Comparison of ENCODE assay signal across 13 mouse cellular contexts in the genomic region with DNA sequence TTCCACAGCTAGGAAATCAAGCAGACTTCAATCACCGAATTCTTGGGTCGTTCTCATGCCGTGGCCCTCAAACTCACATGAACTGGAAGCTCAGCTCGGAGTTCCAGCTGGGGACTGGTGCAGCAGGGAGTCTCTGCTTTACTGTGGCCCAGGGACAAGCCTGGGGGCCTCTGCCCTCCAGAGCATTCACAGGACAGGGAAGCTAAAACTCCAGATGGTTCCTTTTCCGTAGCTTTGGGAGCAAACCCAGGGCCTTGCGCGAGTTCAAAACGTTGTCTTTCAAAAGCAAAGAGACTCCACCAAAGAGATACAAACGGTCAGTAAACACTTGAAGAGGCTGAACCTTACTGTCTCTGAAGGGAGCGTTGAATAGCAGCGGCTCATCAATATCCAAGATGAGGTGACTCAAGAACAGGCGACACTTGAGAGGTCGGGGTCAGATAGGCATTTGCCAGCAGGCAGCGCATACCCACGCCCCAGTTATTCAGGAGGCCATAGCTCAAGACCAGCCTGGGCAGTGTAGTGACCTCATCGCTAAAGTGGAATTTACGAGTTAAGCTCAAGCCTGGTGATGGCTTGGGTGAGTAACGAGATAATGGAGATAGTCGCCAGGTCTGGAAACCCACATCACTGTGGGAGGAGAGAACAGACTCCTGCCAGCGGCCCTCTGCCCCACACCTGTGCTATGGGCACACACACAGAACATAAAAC. TPM values are rescaled to one million over a fixed set of nuclear protein-coding genes. Genes with fewer than 3 reads are reported as not detected.
DNase-seq lines count a peak whose midpoint lies in the region; ATAC-seq and TF ChIP-seq lines count a peak whose summit lies in the region.
"Had no signal": no experiment of that assay in that cellular context is flagged by ENCODE, and none has a peak within 500 bp of the region (broad histone marks: within the 10 kb centered on the region; RNA-seq: fewer than 3 reads in every experiment).

No protein-coding gene starts in this region.

- no peaks in the 10 kb centered on the region for H3K9me3 ChIP-seq in lung, embryonic 16.5 days (ENCODE audit: control insufficient read depth, low read length)
- H3K9me3 ChIP-seq in liver, postnatal 0 days (ENCODE audit: low read length) = no peaks in the 10 kb centered on the region
- H3K9me3 ChIP-seq: limb, embryonic 15.5 days had no signal

- WGBS in lung, embryonic 16.5 days = 65% methylated on average over 20 of the region's 20 CpGs
- WGBS in liver, postnatal 0 days (ENCODE audit: insufficient replicate concordance) = 60% methylated on average over 20 of the region's 20 CpGs

- H3K9ac ChIP-seq in lung, embryonic 16.5 days (ENCODE audit: low read length) = 0 out of 2 replicates have a peak overlapping the region, but pooled peaks have one; percentile 42
- no peak overlapping the region for H3K9ac ChIP-seq in liver, postnatal 0 days (replicated peaks)
- H3K9ac ChIP-seq: forebrain, postnatal 0 days; limb, embryonic 15.5 days had no signal

- H3K27me3 ChIP-seq in lung, embryonic 16.5 days (ENCODE audit: control insufficient read depth, insufficient read depth, low read depth, low read length) = no peaks in the 10 kb centered on the region
- H3K27me3 ChIP-seq in liver, postnatal 0 days (ENCODE audit: insufficient read depth, low read length) = no peaks in the 10 kb centered on the region
- H3K27me3 ChIP-seq: limb, embryonic 15.5 days had no signal

- TF ChIP-seq CTCF in bone marrow macrophage, adult 2 months (IDR thresholded peaks at IDR 0.05; ENCODE audit: low read depth, low read length) = no peak
- no peak for TF ChIP-seq CTCF in liver, postnatal 0 days (IDR thresholded peaks at IDR 0.05; ENCODE audit: low read depth)

- no peaks in the 10 kb centered on the region for H3K36me3 ChIP-seq in lung, embryonic 16.5 days (ENCODE audit: control insufficient read depth, insufficient read depth, low read length)
- peaks cover 7% of the 10 kb centered on the region; the same call in 1 of the 2 replicates for H3K36me3 ChIP-seq in liver, postnatal 0 days (replicated peaks; ENCODE audit: insufficient read depth, low read length)

- peak; percentile 52 to 54 for DNase-seq in heart, adult 18-20 months
- no peak for DNase-seq in heart, adult 8-10 months (ENCODE audit: low spot score)
- DNase-seq in lung, adult 18-20 months = no peak
- DNase-seq in liver, postnatal 0 days = no peak
- DNase-seq in frontal cortex, postnatal 36 days (ENCODE audit: low spot score in 2 of 2) = no peak
- DNase-seq in adrenal gland, adult 18-20 months (ENCODE audit: low spot score in 2 of 2) = no peak
- DNase-seq: embryo, embryonic 11 days; forebrain, postnatal 0 days had no signal

- H3K4me2 ChIP-seq in lung, embryonic 16.5 days (ENCODE audit: low read depth, low read length) = no peak overlapping the region
- peak overlapping the region; percentile 1; the same call in 1 of the 2 replicates for H3K4me2 ChIP-seq in liver, postnatal 0 days (ENCODE audit: low read depth, low read length)
- H3K4me2 ChIP-seq: limb, embryonic 15.5 days had no signal

- no peak overlapping the region for H3K4me3 ChIP-seq in lung, embryonic 16.5 days (ENCODE audit: low read length)
- no peak overlapping the region for H3K4me3 ChIP-seq in bone marrow macrophage, adult 2 months (ENCODE audit: insufficient read depth, low read length)
- H3K4me3 ChIP-seq in liver, postnatal 0 days (ENCODE audit: low read depth, low read length) = no peak overlapping the region
- H3K4me3 ChIP-seq: limb, embryonic 15.5 days had no signal

- TF ChIP-seq EP300 in liver, postnatal 0 days (IDR thresholded peaks at IDR 0.05; ENCODE audit: low read depth) = no peak

- no peak for TF ChIP-seq POLR2A in bone marrow macrophage, adult 2 months (IDR thresholded peaks at IDR 0.05; ENCODE audit: borderline replicate concordance, low read depth, low read length)

- H3K27ac ChIP-seq in lung, embryonic 16.5 days (ENCODE audit: low read length) = peak overlapping the region; percentile 50
- H3K27ac ChIP-seq in bone marrow macrophage, adult 2 months (ENCODE audit: insufficient read depth, low read depth, low read length) = peak overlapping the region; percentile 93
- H3K27ac ChIP-seq in liver, postnatal 0 days (ENCODE audit: low read depth) = peak overlapping the region; percentile 86
- H3K27ac ChIP-seq: limb, embryonic 15.5 days had no signal

- ATAC-seq in lung, embryonic 16.5 days (ENCODE audit: low read depth) = no peak
- ATAC-seq in liver, postnatal 0 days = no peak
- ATAC-seq: forebrain, postnatal 0 days; hindbrain, embryonic 16.5 days had no signal

- peaks cover 70% of the 10 kb centered on the region for H3K4me1 ChIP-seq in lung, embryonic 16.5 days (replicated peaks; ENCODE audit: control insufficient read depth, insufficient read depth, low read length)
- H3K4me1 ChIP-seq in bone marrow macrophage, adult 2 months (ENCODE audit: control insufficient read depth, insufficient read depth, low read length) = peaks cover 74% of the 10 kb centered on the region
- peaks cover 56% of the 10 kb centered on the region for H3K4me1 ChIP-seq in liver, postnatal 0 days (ENCODE audit: insufficient read depth)

RNA-seq across cellular contexts. Expression of a gene that starts 5.7 kb away (rescaled TPM):
- 10 to 100 TPM; 26.5 to 32.4 TPM for total RNA-seq in heart, adult 18-20 months (2021)
- total RNA-seq in heart, adult 8-10 months (2022) = 10 to 100 TPM; 17.8 to 27.1 (median 24.5) TPM
- polyA plus RNA-seq in lung, embryonic 16.5 days (2015; fragmentation: Nextera tagmentation; extraction: Ambion mirVana) = 4.7 and 7.0 TPM in 2 replicates
- polyA plus RNA-seq in bone marrow macrophage, adult 2 months (2012; ENCODE audit: insufficient read depth, insufficient read length, missing spikeins) = 74.9 and 86.3 TPM in 2 replicates
- 12.6 and 17.0 TPM in 2 replicates for polyA plus RNA-seq in liver, postnatal 0 days (2015; fragmentation: Nextera tagmentation; extraction: Ambion mirVana)
- total RNA-seq in adrenal gland, adult 18-20 months (2021) = 10 to 100 TPM; 23.8 to 39.5 TPM

RNA-seq across cellular contexts. Expression of a gene that starts 9.2 kb away (rescaled TPM):
- 1 to 10 TPM; 3.6 to 5.2 TPM for total RNA-seq in heart, adult 18-20 months (2021)
- 1 to 10 TPM; 3.7 to 4.2 (median 3.8) TPM for total RNA-seq in heart, adult 8-10 months (2022)
- polyA plus RNA-seq in lung, embryonic 16.5 days (2015; fragmentation: Nextera tagmentation; extraction: Ambion mirVana) = 21.6 and 22.8 TPM in 2 replicates
- polyA plus RNA-seq in bone marrow macrophage, adult 2 months (2012; ENCODE audit: insufficient read depth, insufficient read length, missing spikeins) = 10.6 and 11.6 TPM in 2 replicates
- polyA plus RNA-seq in liver, postnatal 0 days (2015; fragmentation: Nextera tagmentation; extraction: Ambion mirVana) = 4.5 and 4.9 TPM in 2 replicates
- 1 to 10 TPM; 6.9 to 7.6 TPM for total RNA-seq in adrenal gland, adult 18-20 months (2021)

RNA-seq across cellular contexts. Expression of a gene that starts 42.0 kb away (rescaled TPM):
- 10 to 100 TPM; 14.1 to 14.5 TPM for total RNA-seq in heart, adult 18-20 months (2021)
- 10 to 100 TPM; 11.6 to 15.9 (median 13.3) TPM for total RNA-seq in heart, adult 8-10 months (2022)
- 19.0 and 22.5 TPM in 2 replicates for polyA plus RNA-seq in lung, embryonic 16.5 days (2015; fragmentation: Nextera tagmentation; extraction: Ambion mirVana)
- polyA plus RNA-seq in bone marrow macrophage, adult 2 months (2012; ENCODE audit: insufficient read depth, insufficient read length, missing spikeins) = 85.3 and 90.3 TPM in 2 replicates
- polyA plus RNA-seq in liver, postnatal 0 days (2015; fragmentation: Nextera tagmentation; extraction: Ambion mirVana) = 5.5 and 5.7 TPM in 2 replicates
- 10 to 100 TPM; 13.0 to 18.6 TPM for total RNA-seq in adrenal gland, adult 18-20 months (2021)

RNA-seq across cellular contexts. Expression of a gene that starts 51.3 kb away (rescaled TPM):
- total RNA-seq in heart, adult 18-20 months (2021) = not detected
- not detected for total RNA-seq in heart, adult 8-10 months (2022)
- polyA plus RNA-seq in lung, embryonic 16.5 days (2015; fragmentation: Nextera tagmentation; extraction: Ambion mirVana) = 0.24 TPM in 1 of 2 replicates, not detected in the other
- polyA plus RNA-seq in bone marrow macrophage, adult 2 months (2012; ENCODE audit: insufficient read depth, insufficient read length, missing spikeins) = not detected in 2 replicates
- polyA plus RNA-seq in liver, postnatal 0 days (2015; fragmentation: Nextera tagmentation; extraction: Ambion mirVana) = not detected in 2 replicates
- total RNA-seq in adrenal gland, adult 18-20 months (2021) = not detected
- total RNA-seq: forebrain, postnatal 0 days; monocyte, adult 5-6 weeks had no signal
- polyA plus RNA-seq: forebrain, postnatal 0 days; hindbrain, embryonic 16.5 days; limb, embryonic 15.5 days had no signal

Comparison
In these comparisons a context has a peak if more than half of its experiments do, and no peak if none do; other contexts are left out.
1. DNase-seq: peak in heart, adult 18-20 months (2 of 2); none in heart, adult 8-10 months (single experiment), lung, adult 18-20 months (0 of 2), liver, postnatal 0 days (single experiment), frontal cortex, postnatal 36 days (0 of 2) and adrenal gland, adult 18-20 months (0 of 2).
2. Peak in every context shown above with its lines, with median percentiles within 50 percentile points of each other: H3K27ac ChIP-seq.